Mouse (Mus musculus) layer of hippocampus, adult 2 months (tissue): Measurements from ENCODE around the gene Vmn1r38. TPM values are rescaled to one million over a fixed set of nuclear protein-coding genes. Genes with fewer than 3 reads are reported as not detected.
"Not testable (repeated sequence)": the region's sequence is repeated elsewhere in the genome, so short reads cannot be mapped to it uniquely, and the experiment has no call there.

Experiments used
- DNase-seq, 2 experiments: peaks; one replicate each; pipeline ENCODE4 v3.0.0; 2022; ENCODE audit warnings: low spot score in 2 of 2
- H3K27ac ChIP-seq: fragments of 200-600 bp; 2 replicates; pipeline ENCODE4 v1.8.1; 2022
- H3K4me3 ChIP-seq: fragments of 200-600 bp; 2 replicates; pipeline ENCODE4 v1.8.1; 2022; ENCODE audit warnings: mild to moderate bottlenecking
- CTCF ChIP-seq: fragments of 200-600 bp; conservative IDR thresholded peaks from 2 replicates; pipeline ENCODE4 v1.8.1; 2022; ENCODE audit warnings: antibody characterized with exemption, mild to moderate bottlenecking, moderate library complexity
- long read RNA-seq, 2 experiments: library from polyadenylated mRNA; stranded (forward); transcript quantifications; one replicate each; pipeline ENCODE4 v2.0.0; 2021; ENCODE audit warnings: borderline mapping rate in 2 of 2
- total RNA-seq, 2 experiments: library from RNA; stranded (reverse); gene quantifications; 2 replicates each; pipeline ENCODE4 v1.2.3; 2021

Gene Vmn1r38
- not detected for total RNA-seq
- long read RNA-seq, experiment 1 = 0 reads
- long read RNA-seq, experiment 2 = 0 reads

DNA sequence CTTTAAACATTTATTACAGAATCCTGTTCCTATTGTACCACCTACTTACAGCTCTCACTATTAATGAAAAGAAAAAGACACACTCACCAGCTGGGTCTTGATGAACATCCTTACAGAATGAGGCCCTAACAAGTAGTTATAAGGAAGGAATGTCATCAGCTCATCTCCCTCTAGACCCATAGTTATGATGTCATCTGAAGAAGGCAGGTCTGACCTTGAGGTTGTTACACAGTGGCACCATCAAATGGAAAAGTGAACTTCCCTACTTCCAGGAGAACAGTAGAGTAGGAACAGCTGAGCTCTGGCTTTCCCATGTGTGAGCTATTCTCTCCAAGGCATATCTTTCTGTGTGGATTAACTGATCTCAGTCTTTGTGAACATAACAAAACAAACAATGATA lies at the start of gene Vmn1r38:
Vmn1r38 (minus strand) TSS at position 101 of the 400 bp plus-strand sequence.
- H3K4me3 ChIP-seq, H3K27ac ChIP-seq, DNase-seq: not testable (repeated sequence)

DNA sequence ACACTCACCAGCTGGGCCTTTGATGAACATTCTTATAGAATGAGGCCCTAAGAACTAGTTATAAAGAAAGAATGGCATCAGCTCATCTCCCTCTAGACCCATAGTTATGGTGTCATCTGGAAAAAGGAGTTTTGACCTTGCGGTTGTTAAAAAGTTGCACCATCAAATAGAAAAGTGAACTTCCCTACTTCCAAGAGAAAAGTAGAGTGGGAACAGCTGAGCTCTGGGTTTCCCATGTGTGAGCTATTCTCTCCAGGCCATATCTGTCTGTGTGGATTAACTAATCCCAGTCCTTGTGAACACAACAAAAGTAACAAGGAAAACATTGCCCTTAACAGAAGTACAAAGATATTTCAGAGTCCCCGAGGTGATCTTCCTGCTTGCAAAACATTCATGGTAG lies 28.1 kb upstream of the Vmn1r38 start, which contains the start of gene Vmn1r39:
Vmn1r39 (minus strand) TSS at position 101 of the 400 bp plus-strand sequence.
- DNase-seq = no peak
- H3K27ac ChIP-seq = no peak within 1 kb of the TSS
- TF ChIP-seq CTCF = no peak
- H3K4me3 ChIP-seq = no peak within 1 kb of the TSS

DNA sequence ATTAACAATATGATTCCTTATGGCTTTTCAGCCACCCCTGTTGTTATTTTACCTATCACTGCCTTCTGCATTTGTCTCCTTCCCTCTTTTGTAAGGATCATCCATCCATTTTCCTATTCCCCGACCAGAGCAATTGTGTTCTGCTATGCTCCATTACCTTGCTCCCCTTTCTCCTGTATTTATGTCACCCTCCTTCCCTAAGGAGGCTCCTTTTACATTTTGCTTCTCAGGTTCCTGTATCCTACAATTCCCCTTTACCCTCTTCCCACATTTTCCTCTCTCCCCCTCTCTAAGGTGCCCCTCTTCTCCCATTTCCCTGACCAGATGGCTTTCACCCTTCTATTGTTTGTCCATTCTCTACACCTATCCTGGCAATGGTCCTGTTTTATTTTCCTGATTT lies 23.9 kb upstream of the Vmn1r38 start:
- Histone ChIP-seq H3K27ac (no peak overlapping the region), H3K4me3 (no peak overlapping the region)
- no peak for DNase-seq
- no peak for TF ChIP-seq CTCF

DNA sequence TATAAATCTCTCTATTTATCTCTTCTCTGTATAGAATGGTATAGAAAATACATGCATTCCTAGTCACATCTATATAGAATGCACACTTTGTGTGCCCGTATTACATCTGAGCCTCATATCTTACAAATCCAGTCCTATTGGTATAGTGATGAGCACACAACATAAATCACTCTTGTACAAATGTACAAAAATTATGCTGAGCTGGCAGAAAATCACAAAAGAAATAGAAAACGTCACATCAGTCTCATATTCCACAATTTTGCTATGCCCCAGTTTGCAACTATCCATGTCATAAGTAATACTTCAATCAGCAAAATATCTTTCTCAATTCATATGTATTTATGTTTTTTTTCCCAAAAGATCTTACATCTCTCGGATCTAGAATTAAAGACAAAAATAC lies 23.3 kb upstream of the Vmn1r38 start:
- H3K27ac ChIP-seq = no peak overlapping the region
- no peak overlapping the region for H3K4me3 ChIP-seq
- DNase-seq = no peak
- TF ChIP-seq CTCF = no peak

DNA sequence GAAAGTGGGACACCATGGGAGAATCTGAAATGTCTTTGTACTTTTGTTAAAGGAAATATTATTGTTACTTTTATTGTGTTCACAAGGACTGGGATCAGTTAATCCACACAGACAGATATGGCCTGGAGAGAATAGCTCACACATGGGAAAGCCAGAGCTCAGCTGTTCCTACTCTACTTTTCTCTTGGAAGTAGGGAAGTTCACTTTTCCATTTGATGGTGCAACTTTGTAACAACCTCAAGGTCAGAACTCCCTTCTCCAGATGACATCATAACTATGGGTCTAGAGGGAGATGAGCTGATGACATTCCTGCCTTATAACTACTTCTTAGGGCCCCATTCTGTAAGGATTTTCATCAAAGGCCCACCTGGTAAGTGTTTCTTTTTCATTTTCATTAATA lies 53.3 kb downstream of the Vmn1r38 start, which contains the start of gene Vmn1r37:
Vmn1r37 (plus strand) TSS at position 301 of the 400 bp plus-strand sequence.
- DNase-seq, H3K27ac ChIP-seq, H3K4me3 ChIP-seq: not testable (repeated sequence)

Other genes starting within 250 kb of the Vmn1r38 start
- 1 to 10 TPM; 6.0 to 6.1 TPM for gene Mad2l1, start 247.2 kb downstream of the Vmn1r38 start, total RNA-seq
- gene Vmn1r32, start 222.5 kb downstream of the Vmn1r38 start, total RNA-seq = not detected
- gene Vmn1r33, start 164.3 kb downstream of the Vmn1r38 start, total RNA-seq = not detected
- gene Vmn1r34, start 138.7 kb downstream of the Vmn1r38 start, total RNA-seq = not detected
- not detected for gene Vmn1r35, start 96.7 kb downstream of the Vmn1r38 start, total RNA-seq
- gene Vmn1r36, start 63.5 kb downstream of the Vmn1r38 start, total RNA-seq = not detected
- gene Vmn1r37, start 53.2 kb downstream of the Vmn1r38 start, total RNA-seq = not detected
- not detected for gene Vmn1r39, start 28.0 kb upstream of the Vmn1r38 start, total RNA-seq
- gene Gng12, start 113.8 kb upstream of the Vmn1r38 start, total RNA-seq = 10 to 100 TPM; 61.8 to 62.6 TPM